Mouse (Mus musculus) neutrophil, adult 5-6 weeks (primary cell): ENCODE data around the gene Hoxc4. TPM values are rescaled to one million over a fixed set of nuclear protein-coding genes. Genes with fewer than 3 reads are reported as not detected.

Source experiments
- ATAC-seq: fragments of 151-379, 151-347 bp; 2 replicates; pipeline ENCODE4 v1.8.0; 2017; ENCODE audit warnings: mild to moderate bottlenecking, moderate TSS enrichment; ENCODE audit not compliant: insufficient number of reproducible peaks, poor library complexity, low FRiP score, severe bottlenecking; ENCODE audit errors: extremely low read depth
- total RNA-seq: library from RNA; stranded (forward); fragments of 200-1000 nt; gene quantifications from 2 replicates; pipeline ENCODE4 v1.2.3, GENCODE M21; 2017

Gene Hoxc4
- total RNA-seq, result not detected in 2 replicates

- ATAC-seq, result no peak
Measured at GRCm38 (mm10) chr15:103018636-103019035, at the start of gene Hoxc4. Hoxc4 (plus strand) TSS chr15:103018934.

- no peak for ATAC-seq
Measured at GRCm38 (mm10) chr15:102969296-102969695, 49.4 kb upstream of the Hoxc4 start.

DNA sequence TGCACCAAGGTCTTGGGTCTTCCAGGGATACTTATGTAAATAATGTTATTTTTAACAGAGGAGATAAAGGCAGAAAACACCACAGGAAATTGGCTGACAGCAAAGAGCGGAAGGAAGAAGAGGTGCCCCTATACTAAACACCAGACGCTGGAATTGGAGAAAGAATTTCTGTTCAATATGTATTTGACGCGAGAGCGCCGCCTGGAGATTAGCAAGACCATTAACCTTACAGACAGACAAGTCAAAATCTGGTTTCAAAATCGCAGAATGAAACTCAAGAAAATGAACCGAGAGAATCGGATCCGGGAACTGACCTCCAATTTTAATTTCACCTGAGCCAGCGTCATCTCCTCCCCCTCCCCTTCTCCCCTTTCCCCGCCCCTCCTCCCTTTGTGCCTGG, 48.0 kb upstream of the Hoxc4 start:
- no peak for ATAC-seq

DNA sequence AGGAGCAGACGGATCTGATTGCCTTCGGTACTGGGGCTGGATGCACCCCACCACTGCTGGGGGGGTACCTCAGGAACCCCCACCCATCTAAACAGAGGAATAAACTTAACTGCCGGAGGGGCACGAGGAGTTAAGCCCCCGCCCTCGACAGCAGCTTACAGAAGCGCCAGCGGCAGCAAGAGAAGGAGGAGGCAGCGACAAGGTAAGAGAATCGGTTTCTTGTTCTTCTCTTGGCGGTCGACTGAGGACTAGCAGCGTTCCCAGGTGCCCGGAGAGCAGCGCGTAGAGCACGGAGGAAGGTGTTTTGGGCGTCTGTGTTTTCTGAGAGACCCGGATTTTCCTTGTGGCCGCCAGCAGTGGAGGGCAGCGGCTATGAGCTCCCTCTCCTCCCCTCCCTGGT, 46.5 kb upstream of the Hoxc4 start:
- no peak for ATAC-seq

DNA sequence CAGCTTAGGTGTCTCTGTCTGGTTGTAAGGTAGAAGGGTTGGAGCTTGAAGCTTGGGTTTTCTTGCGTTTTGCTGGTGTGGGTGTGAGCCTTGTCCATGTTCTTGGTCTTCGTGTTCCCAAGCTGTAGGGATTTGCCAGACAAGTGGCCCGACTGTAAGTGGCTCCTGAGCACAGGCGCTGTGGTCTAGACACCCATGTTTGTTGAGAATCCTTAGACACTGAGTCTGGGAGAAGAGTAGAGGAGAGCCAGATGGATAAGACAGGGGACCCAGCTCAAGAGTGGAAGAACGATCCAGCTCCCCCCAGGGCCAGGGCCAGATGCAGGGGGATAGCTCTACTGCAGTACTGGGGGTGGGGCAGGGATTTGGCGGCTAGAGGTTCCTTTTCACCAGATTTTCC, 46.0 kb upstream of the Hoxc4 start:
- no peak for ATAC-seq

DNA sequence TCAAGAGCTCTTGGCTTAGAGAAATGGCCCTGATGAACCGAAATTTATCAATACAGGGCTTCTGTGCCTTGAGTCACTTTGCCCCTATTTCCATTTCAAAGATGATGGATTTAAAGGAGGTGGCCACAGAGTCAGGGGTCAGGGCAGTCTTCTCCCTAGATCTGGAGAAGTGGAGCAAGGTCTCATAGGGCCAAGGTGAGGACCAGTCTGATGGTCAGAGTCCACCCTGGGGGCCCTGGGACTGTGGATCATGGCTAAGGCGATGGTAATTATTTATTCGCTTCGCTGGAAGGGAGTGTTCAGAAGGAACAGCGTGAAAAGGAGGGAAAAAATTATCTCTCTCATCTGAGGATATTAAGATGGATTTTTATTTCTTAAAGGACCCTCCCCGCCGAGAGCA, 43.7 kb upstream of the Hoxc4 start:
- ATAC-seq, result no peak

- ATAC-seq, result no peak
Measured at GRCm38 (mm10) chr15:102975688-102976111, 43.0 kb upstream of the Hoxc4 start.

DNA sequence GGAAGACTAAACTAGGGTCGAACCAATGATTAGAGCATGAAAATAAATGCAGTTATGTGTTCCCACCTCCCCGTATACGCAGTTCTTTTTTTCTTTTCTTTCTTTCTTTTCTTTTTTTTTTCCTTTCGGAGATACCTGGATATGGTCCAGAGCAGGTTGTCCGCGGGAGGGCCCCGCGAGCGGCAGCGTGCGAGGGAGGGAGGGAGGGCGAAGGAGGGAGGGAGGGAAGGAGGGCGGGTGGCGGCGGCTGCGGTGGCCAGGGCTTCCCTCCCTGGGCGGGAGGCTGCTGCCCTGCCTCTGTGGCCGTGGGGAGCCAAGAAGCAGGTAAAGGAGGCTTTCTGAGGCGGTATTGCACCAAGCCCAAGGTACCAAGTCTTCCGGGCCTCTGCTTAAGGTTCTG, 42.6 kb upstream of the Hoxc4 start, which contains the start of gene Hoxc9:
Gene Hoxc9, plus strand, starts transcription at position 269 of the 400 bp plus-strand sequence.
- no peak for ATAC-seq

GRCm38 (mm10) chr15:102976631-102977422, 41.9 kb upstream of the Hoxc4 start:
- no peak for ATAC-seq

GRCm38 (mm10) chr15:102977423-102977974, 41.2 kb upstream of the Hoxc4 start:
- no peak for ATAC-seq

- ATAC-seq, result no peak
Measured at GRCm38 (mm10) chr15:102978615-102979515, 39.9 kb upstream of the Hoxc4 start.

DNA sequence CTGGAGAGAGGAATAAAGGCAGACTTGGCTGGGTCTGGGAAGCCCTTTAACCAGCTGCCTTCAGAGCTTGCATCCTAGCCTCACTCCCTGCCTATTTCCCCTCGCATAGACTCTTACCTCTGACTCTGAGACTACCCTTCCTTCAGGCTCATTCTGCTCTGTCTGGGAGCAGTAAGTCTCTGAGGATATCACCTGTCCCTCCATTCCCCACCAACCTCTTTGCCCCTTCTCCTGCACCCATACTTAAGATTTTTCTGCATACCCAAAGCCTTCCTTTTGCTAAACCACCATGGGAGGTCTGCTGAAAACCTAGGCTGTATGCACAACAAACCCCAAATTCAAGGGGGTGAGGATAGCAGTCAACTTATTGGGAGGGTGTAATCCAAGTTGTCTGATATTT, 38.8 kb upstream of the Hoxc4 start:
- no peak for ATAC-seq

DNA sequence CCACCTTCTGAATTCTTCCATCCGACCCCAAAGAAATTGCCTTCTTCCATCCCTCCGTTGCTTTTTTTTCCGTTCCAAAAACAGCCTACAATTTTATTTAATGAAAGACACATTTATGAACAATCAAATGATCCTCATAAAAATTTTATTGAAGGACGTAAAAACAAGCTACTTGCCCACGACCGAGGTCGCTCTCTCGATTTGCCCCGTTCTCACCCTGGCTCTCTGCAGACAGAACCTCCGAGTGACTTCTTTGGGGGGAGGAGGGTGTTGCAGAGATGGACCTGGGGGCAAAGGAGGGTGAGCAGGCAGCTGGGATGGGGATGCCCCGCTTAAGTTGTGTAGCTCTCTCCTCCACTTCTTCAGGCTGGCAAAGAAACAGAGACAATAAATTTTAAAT, 38.4 kb upstream of the Hoxc4 start:
- no peak for ATAC-seq

DNA sequence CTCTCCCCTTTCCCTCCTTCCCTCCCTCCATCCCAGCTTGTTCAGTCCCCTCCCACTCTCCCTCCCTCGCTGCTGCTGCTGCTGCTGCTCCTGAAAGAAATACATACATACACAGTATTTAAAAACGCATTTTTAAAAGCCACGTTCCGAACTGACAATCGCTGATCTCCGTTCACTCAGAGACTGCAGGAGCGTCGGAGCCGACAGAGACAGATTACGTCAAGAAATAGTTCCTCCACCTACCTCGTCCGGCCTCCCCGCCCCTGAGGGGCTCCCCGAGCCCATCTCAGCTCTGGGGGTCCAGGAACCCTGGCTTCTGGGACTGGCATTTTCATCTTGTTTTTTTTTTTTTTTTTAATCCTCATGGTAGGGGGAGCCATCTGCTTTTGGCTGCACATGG, 37.8 kb upstream of the Hoxc4 start:
- ATAC-seq, result no peak

GRCm38 (mm10) chr15:102981379-102982288, 37.1 kb upstream of the Hoxc4 start:
- ATAC-seq, result no peak

GRCm38 (mm10) chr15:102983716-102984115, 35.0 kb upstream of the Hoxc4 start:
- no peak for ATAC-seq

GRCm38 (mm10) chr15:102984521-102984920, 34.2 kb upstream of the Hoxc4 start:
- ATAC-seq, result no peak

DNA sequence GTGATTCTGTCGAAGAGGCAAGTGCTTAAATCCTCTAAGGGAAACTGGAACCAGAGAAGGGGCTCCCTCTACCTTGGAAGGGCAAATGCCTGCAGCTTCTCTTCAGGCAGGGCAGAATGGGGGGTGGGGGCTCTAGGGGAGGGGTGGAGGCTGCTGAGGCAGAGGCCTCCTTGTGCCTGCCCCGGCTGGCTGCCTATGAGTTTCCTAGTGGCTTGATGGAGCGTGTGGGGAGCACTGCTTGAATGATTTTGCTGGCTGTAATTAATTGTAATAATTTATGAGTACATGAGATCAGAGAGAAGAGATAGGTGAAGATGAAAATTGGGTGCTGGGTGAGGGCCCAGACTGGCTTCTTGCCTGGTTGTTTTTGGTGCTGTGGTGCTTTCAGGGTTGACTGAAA, 33.8 kb upstream of the Hoxc4 start:
- ATAC-seq, result no peak
